In the genomic region with DNA sequence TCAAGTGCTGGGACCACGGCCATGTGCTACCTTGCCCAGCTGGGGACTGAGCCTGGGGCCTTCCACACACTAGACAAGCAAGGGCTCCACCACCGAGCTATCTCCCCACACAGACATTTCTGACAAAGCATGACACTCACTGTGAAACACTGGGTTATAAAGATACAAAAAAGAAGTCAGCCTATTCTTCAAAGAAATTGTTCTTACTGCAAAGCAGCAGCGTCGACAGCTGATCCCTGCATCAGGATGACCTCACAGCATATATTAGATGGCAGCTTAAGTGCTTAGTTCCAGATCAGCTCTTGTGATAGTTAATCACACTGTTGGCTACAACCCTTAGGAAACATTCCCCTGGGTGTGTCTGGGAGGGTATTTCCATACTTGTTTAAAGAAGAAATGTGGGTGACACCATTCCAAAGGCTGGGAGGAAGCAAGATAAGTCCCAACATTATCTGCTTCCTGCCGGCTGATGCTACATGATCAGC, we compare ENCODE assay signal across 23 mouse cellular contexts. TPM values are rescaled to one million over a fixed set of nuclear protein-coding genes. Genes with fewer than 3 reads are reported as not detected.
DNase-seq lines count a peak whose midpoint lies in the region; ATAC-seq and TF ChIP-seq lines count a peak whose summit lies in the region.
"Had no signal": no experiment of that assay in that cellular context is flagged by ENCODE, and none has a peak within 500 bp of the region (broad histone marks: within the 10 kb centered on the region; RNA-seq: fewer than 3 reads in every experiment).

No protein-coding gene starts in this region.

- TF ChIP-seq EP300 in liver, postnatal 0 days (IDR thresholded peaks at IDR 0.05; ENCODE audit: low read depth): no peak

- no peak overlapping the region for H3K4me3 ChIP-seq in heart, embryonic 11.5 days (ENCODE audit: low read depth, low read length)
- H3K4me3 ChIP-seq in layer of hippocampus, adult 2 months: no peak overlapping the region
- H3K4me3 ChIP-seq in liver, postnatal 0 days (ENCODE audit: low read depth, low read length): no peak overlapping the region
- H3K4me3 ChIP-seq: limb, embryonic 15.5 days; lung, embryonic 15.5 days; neural tube, embryonic 12.5 days had no signal

- 0 out of 2 replicates have a peak, but pooled peaks cover 5% of the 10 kb centered on the region for H3K36me3 ChIP-seq in heart, embryonic 11.5 days (ENCODE audit: control insufficient read depth, insufficient read depth, low read length)
- H3K36me3 ChIP-seq in liver, postnatal 0 days (replicated peaks; ENCODE audit: insufficient read depth, low read length): peaks cover 15% of the 10 kb centered on the region

- H3K4me1 ChIP-seq in heart, embryonic 11.5 days (ENCODE audit: control insufficient read depth, insufficient read depth, low read length): 0 out of 2 replicates have a peak, but pooled peaks cover 5% of the 10 kb centered on the region
- peaks cover 5% of the 10 kb centered on the region; the same call in 1 of the 2 replicates for H3K4me1 ChIP-seq in liver, postnatal 0 days (ENCODE audit: insufficient read depth)

- WGBS in heart, embryonic 11.5 days (ENCODE audit: insufficient replicate concordance): 45% methylated on average over 5 of the region's 5 CpGs
- 51% methylated on average over 5 of the region's 5 CpGs for WGBS in liver, postnatal 0 days (ENCODE audit: insufficient replicate concordance)

- peak overlapping the region; percentile 2; the same call in 1 of the 2 replicates for H3K27ac ChIP-seq in heart, embryonic 11.5 days (ENCODE audit: low read depth, low read length)
- peak overlapping the region; percentile 40; the same call in 1 of the 2 replicates for H3K27ac ChIP-seq in layer of hippocampus, adult 2 months
- no peak overlapping the region for H3K27ac ChIP-seq in liver, postnatal 0 days (ENCODE audit: low read depth)
- H3K27ac ChIP-seq: limb, embryonic 15.5 days; lung, embryonic 15.5 days; neural tube, embryonic 12.5 days had no signal

- no peak for DNase-seq in heart, adult 8-10 months (ENCODE audit: low spot score)
- no peak for DNase-seq in layer of hippocampus, adult 2 months (ENCODE audit: low spot score in 2 of 2)
- no peak for DNase-seq in layer of hippocampus, postnatal 36 days
- DNase-seq in MN1 (ENCODE audit: low spot score): peak; percentile 9
- DNase-seq in liver, postnatal 0 days: no peak
- DNase-seq in ovary, postnatal 14 days (ENCODE audit: low spot score): no peak
- DNase-seq: adrenal gland, postnatal 36 days; cerebellum, adult 9-11 months; forebrain, postnatal 0 days; gastrocnemius, postnatal 25 days; left cerebral cortex, postnatal 4 days; midbrain, embryonic 14.5 days; retina, postnatal 1 day; right cerebral cortex, postnatal 25 days; spleen, adult 18-20 months; thymus, postnatal 14 days had no signal

- H3K9me3 ChIP-seq in heart, embryonic 11.5 days (replicated peaks; ENCODE audit: control insufficient read depth, low read length): no peaks in the 10 kb centered on the region
- no peaks in the 10 kb centered on the region for H3K9me3 ChIP-seq in liver, postnatal 0 days (ENCODE audit: low read length)
- H3K9me3 ChIP-seq: limb, embryonic 15.5 days; lung, embryonic 15.5 days; neural tube, embryonic 12.5 days had no signal

- H3K9ac ChIP-seq in heart, embryonic 11.5 days (ENCODE audit: low read depth, low read length): no peak overlapping the region
- H3K9ac ChIP-seq in liver, postnatal 0 days (replicated peaks): no peak overlapping the region
- H3K9ac ChIP-seq: forebrain, postnatal 0 days; limb, embryonic 15.5 days; lung, embryonic 15.5 days; neural tube, embryonic 12.5 days had no signal

- no peaks in the 10 kb centered on the region for H3K27me3 ChIP-seq in heart, embryonic 11.5 days (ENCODE audit: control insufficient read depth, insufficient read depth, low read length)
- H3K27me3 ChIP-seq in liver, postnatal 0 days (ENCODE audit: insufficient read depth, low read length): no peaks in the 10 kb centered on the region
- H3K27me3 ChIP-seq: limb, embryonic 15.5 days; lung, embryonic 15.5 days; neural tube, embryonic 12.5 days had no signal

- no peak overlapping the region for H3K4me2 ChIP-seq in heart, embryonic 11.5 days
- no peak overlapping the region for H3K4me2 ChIP-seq in liver, postnatal 0 days (ENCODE audit: low read depth, low read length)
- H3K4me2 ChIP-seq: limb, embryonic 15.5 days; lung, embryonic 15.5 days; neural tube, embryonic 12.5 days had no signal

- no peak for ATAC-seq in heart, embryonic 11.5 days (replicated peaks; ENCODE audit: insufficient number of reproducible peaks, low FRiP score, low TSS enrichment)
- ATAC-seq in liver, postnatal 0 days: 0 out of 2 replicates have a peak, but pooled peaks have one; percentile 37
- ATAC-seq in inflammation-experienced regulatory T-cells, adult 6 months: no peak
- ATAC-seq: forebrain, postnatal 0 days; hindbrain, embryonic 16.5 days; intestine, embryonic 16.5 days had no signal

- TF ChIP-seq CTCF in layer of hippocampus, adult 2 months (conservative IDR thresholded peaks at IDR 0.05): no peak
- TF ChIP-seq CTCF in liver, postnatal 0 days (IDR thresholded peaks at IDR 0.05; ENCODE audit: low read depth): no peak

RNA-seq across cellular contexts. Expression of a gene that starts 38.9 kb away (rescaled TPM):
- polyA plus RNA-seq in heart, embryonic 11.5 days (2014; fragmentation: Nextera tagmentation; extraction: Ambion mirVana): 0.25 and 0.44 TPM in 2 replicates
- under 1 TPM; 0.25 to 0.49 (median 0.31) TPM for total RNA-seq in heart, adult 8-10 months (2022)
- total RNA-seq in layer of hippocampus, adult 2 months (2021): 1 to 10 TPM in 1 of 2 experiments, under 1 TPM in 1; 0.91 to 1.3 TPM
- total RNA-seq in layer of hippocampus, postnatal 36 days (2021): 1 to 10 TPM in 1 of 2 experiments, under 1 TPM in 1; 0.99 to 1.0 TPM
- polyA plus RNA-seq in liver, postnatal 0 days (2015; fragmentation: Nextera tagmentation; extraction: Ambion mirVana): 0.06 and 0.13 TPM in 2 replicates
- polyA plus RNA-seq in inflammation-experienced regulatory T-cells, adult 6 months (2017; shearing (Covaris generic)): under 1 TPM in 1 of 3 experiments, not detected in 2; 0.10 TPM

RNA-seq across cellular contexts. Expression of a gene that starts 39.2 kb away (rescaled TPM):
- 2.8 and 3.3 TPM in 2 replicates for polyA plus RNA-seq in heart, embryonic 11.5 days (2014; fragmentation: Nextera tagmentation; extraction: Ambion mirVana)
- total RNA-seq in heart, adult 8-10 months (2022): 10 to 100 TPM; 13.8 to 17.5 (median 15.3) TPM
- total RNA-seq in layer of hippocampus, adult 2 months (2021): 10 to 100 TPM; 36.9 to 37.2 TPM
- total RNA-seq in layer of hippocampus, postnatal 36 days (2021): 10 to 100 TPM; 34.0 to 36.4 TPM
- polyA plus RNA-seq in liver, postnatal 0 days (2015; fragmentation: Nextera tagmentation; extraction: Ambion mirVana): 1.2 and 1.4 TPM in 2 replicates
- polyA plus RNA-seq in inflammation-experienced regulatory T-cells, adult 6 months (2017; shearing (Covaris generic)): 1 to 10 TPM; 2.8 to 3.6 (median 3.5) TPM

RNA-seq across cellular contexts. Expression of a gene that starts 58.5 kb away (rescaled TPM):
- polyA plus RNA-seq in heart, embryonic 11.5 days (2014; fragmentation: Nextera tagmentation; extraction: Ambion mirVana): 63.8 and 68.1 TPM in 2 replicates
- total RNA-seq in heart, adult 8-10 months (2022): 10 to 100 TPM; 61.7 to 66.2 (median 64.4) TPM
- 10 to 100 TPM; 24.0 to 24.5 TPM for total RNA-seq in layer of hippocampus, adult 2 months (2021)
- total RNA-seq in layer of hippocampus, postnatal 36 days (2021): 10 to 100 TPM; 21.6 to 22.8 TPM
- 61.2 and 62.1 TPM in 2 replicates for polyA plus RNA-seq in liver, postnatal 0 days (2015; fragmentation: Nextera tagmentation; extraction: Ambion mirVana)
- polyA plus RNA-seq in inflammation-experienced regulatory T-cells, adult 6 months (2017; shearing (Covaris generic)): 10 to 100 TPM; 40.2 to 45.9 (median 43.9) TPM
